Mouse (Mus musculus): ENCODE measurements around the gene Unc5c. TPM values are rescaled to one million over a fixed set of nuclear protein-coding genes. Genes with fewer than 3 reads are reported as not detected.

The Unc5c gene
- polyA plus RNA-seq, 1 experiment from 2014 or later, result 20.7 TPM

DNA sequence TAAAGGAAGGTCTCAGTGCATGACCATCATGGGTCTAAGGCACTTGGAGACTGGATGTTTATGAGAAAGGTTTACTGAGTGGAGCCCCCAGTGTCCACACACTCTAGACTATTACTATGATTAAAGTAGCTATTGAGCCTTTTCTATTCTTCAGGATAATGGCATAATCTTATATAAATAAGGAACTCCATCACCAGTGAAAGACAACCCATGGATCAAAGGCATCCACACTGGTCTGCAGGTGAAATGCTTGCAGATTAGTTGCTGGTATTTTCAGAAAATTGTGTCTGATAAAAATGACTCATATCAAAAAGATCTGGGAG, 116.8 kb downstream of the Unc5c start:
- Histone ChIP-seq H3K4me2 (ENCODE audit: low read depth, low read length) (no peak overlapping the region), H3K27ac (ENCODE audit: low read depth, low read length) (no peak overlapping the region), H3K27me3 (ENCODE audit: control insufficient read depth, insufficient read depth, low read length) (0 out of 2 replicates have a peak, but pooled peaks cover under 1% of the 10 kb centered on the region), H3K4me1 (ENCODE audit: control insufficient read depth, insufficient read depth, low read length) (no peaks in the 10 kb centered on the region), H3K9me3 (ENCODE audit: control insufficient read depth, low read length) (no peaks in the 10 kb centered on the region), H3K9ac (replicated peaks; ENCODE audit: low read depth, low read length) (no peak overlapping the region), H3K4me3 (ENCODE audit: low read depth, low read length) (no peak overlapping the region), H3K36me3 (ENCODE audit: control insufficient read depth, insufficient read depth, low read length) (no peaks in the 10 kb centered on the region)
- 0 out of 2 replicates have a peak, but pooled peaks have one; percentile 41 for ATAC-seq (ENCODE audit: low read depth)

DNA sequence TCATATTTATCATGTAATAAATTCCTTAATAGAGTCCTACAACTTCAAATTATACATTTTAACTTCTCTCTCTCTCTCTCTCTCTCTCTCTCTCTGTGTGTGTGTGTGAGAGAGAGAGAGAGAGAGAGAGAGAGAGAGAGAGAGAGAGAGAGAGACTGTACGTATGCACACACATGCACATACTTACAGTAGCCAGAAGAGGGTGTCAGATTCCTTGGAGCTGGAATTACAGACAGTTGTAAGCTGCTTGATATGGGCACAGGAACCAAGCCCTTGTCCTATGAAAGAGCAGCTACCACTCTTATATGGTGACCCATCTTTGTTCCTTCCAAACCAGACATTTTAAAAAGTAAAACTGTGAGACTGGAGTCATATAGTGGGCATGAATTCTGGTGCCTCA, 118.2 kb downstream of the Unc5c start:
- Histone ChIP-seq H3K4me2 (ENCODE audit: low read depth, low read length) (no peak overlapping the region), H3K36me3 (ENCODE audit: control insufficient read depth, insufficient read depth, low read length) (no peaks in the 10 kb centered on the region), H3K4me1 (ENCODE audit: control insufficient read depth, insufficient read depth, low read length) (no peaks in the 10 kb centered on the region), H3K4me3 (ENCODE audit: low read depth, low read length) (no peak overlapping the region), H3K9me3 (ENCODE audit: control insufficient read depth, low read length) (no peaks in the 10 kb centered on the region), H3K27ac (ENCODE audit: low read depth, low read length) (no peak overlapping the region), H3K27me3 (ENCODE audit: control insufficient read depth, insufficient read depth, low read length) (0 out of 2 replicates have a peak, but pooled peaks cover 3% of the 10 kb centered on the region), H3K9ac (replicated peaks; ENCODE audit: low read depth, low read length) (no peak overlapping the region)
- no peak for ATAC-seq (ENCODE audit: low read depth)
- WGBS, result 94% methylated on average over 1 of the region's 1 CpGs

DNA sequence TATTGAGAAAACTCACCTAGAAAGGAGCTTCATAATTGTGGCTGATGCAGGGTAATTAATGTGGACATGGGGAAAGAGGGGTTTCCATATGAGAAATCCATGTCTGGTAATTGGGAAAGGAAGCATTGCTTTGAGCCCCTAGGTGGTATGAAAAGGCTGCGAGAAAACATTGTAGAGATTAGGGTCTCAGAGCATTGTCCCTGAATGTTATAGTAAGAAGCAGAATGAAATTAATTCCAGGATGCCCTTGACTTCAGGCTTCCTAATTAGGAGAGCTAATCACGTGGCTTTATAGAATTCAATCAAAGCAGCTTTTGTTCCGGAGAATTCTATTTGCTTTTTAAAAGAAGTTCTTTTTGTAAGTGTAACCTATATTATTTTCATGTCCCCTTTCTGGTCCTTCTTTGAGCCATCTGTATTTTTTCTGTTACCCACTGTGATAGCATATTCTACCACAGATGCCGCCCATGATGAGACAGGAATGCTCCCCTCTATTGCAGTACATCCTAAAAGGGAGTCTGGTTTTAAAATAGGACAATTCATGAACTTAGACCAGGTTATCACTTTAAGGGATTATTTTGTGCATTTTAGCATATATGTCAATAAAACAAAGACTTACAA, 124.5 kb downstream of the Unc5c start:
- Histone ChIP-seq H3K27ac (ENCODE audit: low read depth, low read length) (no peak overlapping the region), H3K9ac (replicated peaks; ENCODE audit: low read depth, low read length) (no peak overlapping the region), H3K9me3 (ENCODE audit: control insufficient read depth, low read length) (no peaks in the 10 kb centered on the region), H3K4me2 (ENCODE audit: low read depth, low read length) (no peak overlapping the region), H3K4me1 (ENCODE audit: control insufficient read depth, insufficient read depth, low read length) (no peaks in the 10 kb centered on the region), H3K4me3 (ENCODE audit: low read depth, low read length) (no peak overlapping the region), H3K27me3 (ENCODE audit: control insufficient read depth, insufficient read depth, low read length) (0 out of 2 replicates have a peak, but pooled peaks cover 3% of the 10 kb centered on the region), H3K36me3 (ENCODE audit: control insufficient read depth, insufficient read depth, low read length) (no peaks in the 10 kb centered on the region)
- ATAC-seq (ENCODE audit: low read depth), result no peak
- 66% methylated on average over 4 of the region's 4 CpGs for whole genome bisulfite sequencing

DNA sequence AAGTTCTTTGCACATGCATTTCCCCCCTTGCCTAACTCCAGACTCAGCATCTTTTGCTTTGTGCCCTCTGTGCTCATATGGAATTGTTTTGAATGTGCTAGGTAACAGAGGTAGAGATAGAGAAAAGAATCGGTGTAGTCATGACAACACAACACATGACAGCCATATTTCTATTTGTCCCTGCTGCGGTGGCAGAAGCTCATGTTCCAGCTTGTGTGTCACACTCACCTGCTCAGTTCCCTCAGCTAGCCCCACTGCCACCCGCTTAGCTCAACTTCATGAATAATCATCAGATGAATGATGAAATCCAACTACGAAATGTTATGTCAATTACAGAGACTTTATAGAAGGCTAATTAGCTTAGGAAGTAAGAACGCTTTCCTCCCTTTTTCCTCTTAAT, 128.2 kb downstream of the Unc5c start:
- 73% methylated on average over 5 of the region's 5 CpGs for WGBS
- no peaks in the 10 kb centered on the region for H3K36me3 ChIP-seq (ENCODE audit: control insufficient read depth, insufficient read depth, low read length)
- no peak overlapping the region for H3K27ac ChIP-seq (ENCODE audit: low read depth, low read length)
- H3K4me1 ChIP-seq (ENCODE audit: control insufficient read depth, insufficient read depth, low read length), result no peaks in the 10 kb centered on the region
- no peak overlapping the region for H3K9ac ChIP-seq (replicated peaks; ENCODE audit: low read depth, low read length)
- H3K9me3 ChIP-seq (ENCODE audit: control insufficient read depth, low read length), result no peaks in the 10 kb centered on the region
- no peak overlapping the region for H3K4me3 ChIP-seq (ENCODE audit: low read depth, low read length)
- no peak overlapping the region for H3K4me2 ChIP-seq (ENCODE audit: low read depth, low read length)
- no peak for ATAC-seq (ENCODE audit: low read depth)
- no peaks in the 10 kb centered on the region for H3K27me3 ChIP-seq (ENCODE audit: control insufficient read depth, insufficient read depth, low read length)

DNA sequence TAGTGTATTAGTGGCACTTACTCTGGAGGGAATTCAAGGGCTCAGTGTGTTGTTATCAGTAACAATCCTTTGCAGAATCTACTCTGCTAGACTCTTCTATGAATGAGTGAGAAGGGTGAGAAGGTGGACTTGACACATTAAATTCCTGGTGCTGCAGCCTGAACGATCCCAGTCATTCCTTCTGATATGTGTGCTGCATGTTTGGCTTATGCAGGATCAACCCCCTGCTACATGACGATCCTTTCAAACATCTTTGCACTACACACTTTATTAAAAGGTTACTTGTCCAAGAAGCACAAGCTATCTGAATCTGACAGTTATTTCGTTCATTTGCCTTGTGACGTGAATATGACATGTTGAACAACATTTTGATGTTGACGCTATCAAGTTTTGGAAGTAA, 129.1 kb downstream of the Unc5c start:
- WGBS, result 90% methylated on average over 5 of the region's 5 CpGs
- H3K4me2 ChIP-seq (ENCODE audit: low read depth, low read length), result no peak overlapping the region

DNA sequence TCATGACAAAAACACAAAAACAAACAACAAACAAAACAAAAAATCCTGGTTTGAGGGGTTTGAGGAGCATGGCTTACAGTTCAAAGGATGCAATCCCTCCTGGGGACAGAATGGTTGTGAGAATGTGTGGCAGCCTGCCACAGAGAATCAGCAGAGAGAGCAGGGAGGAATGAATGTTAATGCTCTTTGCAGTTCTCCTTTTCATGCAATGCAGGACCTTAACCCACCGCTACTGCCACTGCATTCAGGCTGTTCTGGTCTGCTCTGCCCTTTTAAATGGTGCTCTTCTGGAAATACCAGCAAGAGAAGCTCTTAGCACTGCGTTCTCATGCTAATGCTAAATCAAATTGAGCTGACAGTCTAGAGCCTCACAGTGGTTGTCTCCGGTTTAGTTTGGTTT, 130.1 kb downstream of the Unc5c start:
- 18% methylated on average over 3 of the region's 3 CpGs for WGBS
- H3K9ac ChIP-seq (replicated peaks; ENCODE audit: low read depth, low read length), result no peak overlapping the region
- no peak for ATAC-seq (ENCODE audit: low read depth)
- no peaks in the 10 kb centered on the region for H3K36me3 ChIP-seq (ENCODE audit: control insufficient read depth, insufficient read depth, low read length)
- H3K27ac ChIP-seq (ENCODE audit: low read depth, low read length), result no peak overlapping the region
- no peak overlapping the region for H3K4me2 ChIP-seq (ENCODE audit: low read depth, low read length)
- no peaks in the 10 kb centered on the region for H3K9me3 ChIP-seq (ENCODE audit: control insufficient read depth, low read length)
- no peaks in the 10 kb centered on the region for H3K4me1 ChIP-seq (ENCODE audit: control insufficient read depth, insufficient read depth, low read length)
- no peaks in the 10 kb centered on the region for H3K27me3 ChIP-seq (ENCODE audit: control insufficient read depth, insufficient read depth, low read length)
- no peak overlapping the region for H3K4me3 ChIP-seq (ENCODE audit: low read depth, low read length)

More for the DNA sequence above, 129.1 kb downstream of the Unc5c start:
- Histone ChIP-seq H3K4me3 (ENCODE audit: low read depth, low read length) (no peak overlapping the region), H3K36me3 (ENCODE audit: control insufficient read depth, insufficient read depth, low read length) (no peaks in the 10 kb centered on the region), H3K27ac (ENCODE audit: low read depth, low read length) (no peak overlapping the region), H3K4me1 (ENCODE audit: control insufficient read depth, insufficient read depth, low read length) (no peaks in the 10 kb centered on the region), H3K9me3 (ENCODE audit: control insufficient read depth, low read length) (no peaks in the 10 kb centered on the region), H3K9ac (replicated peaks; ENCODE audit: low read depth, low read length) (no peak overlapping the region), H3K27me3 (ENCODE audit: control insufficient read depth, insufficient read depth, low read length) (no peaks in the 10 kb centered on the region)
- no peak for ATAC-seq (ENCODE audit: low read depth)

DNA sequence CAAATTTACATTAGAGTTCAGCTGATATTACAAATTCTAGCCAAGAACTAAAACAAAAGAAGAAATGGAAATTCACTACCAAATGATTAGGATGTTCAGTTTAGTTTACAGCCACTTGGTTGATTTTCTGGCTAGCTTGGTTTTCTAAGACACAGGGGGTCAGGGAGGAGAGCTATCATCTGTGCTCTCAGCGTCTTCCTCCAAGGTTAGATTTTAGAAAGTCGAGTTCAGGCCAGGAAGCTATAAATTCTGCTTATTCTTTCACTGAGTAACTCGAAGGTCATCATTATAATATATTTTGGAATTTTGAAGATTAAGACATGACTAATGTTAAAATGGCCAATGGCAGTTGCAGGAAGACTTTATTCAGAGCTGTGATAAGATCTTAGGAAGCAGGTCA, 131.4 kb downstream of the Unc5c start:
- no peaks in the 10 kb centered on the region for H3K4me1 ChIP-seq (ENCODE audit: control insufficient read depth, insufficient read depth, low read length)
- no peaks in the 10 kb centered on the region for H3K27me3 ChIP-seq (ENCODE audit: control insufficient read depth, insufficient read depth, low read length)
- H3K36me3 ChIP-seq (ENCODE audit: control insufficient read depth, insufficient read depth, low read length), result no peaks in the 10 kb centered on the region
- no peak overlapping the region for H3K4me2 ChIP-seq (ENCODE audit: low read depth, low read length)
- H3K4me3 ChIP-seq (ENCODE audit: low read depth, low read length), result no peak overlapping the region
- no peaks in the 10 kb centered on the region for H3K9me3 ChIP-seq (ENCODE audit: control insufficient read depth, low read length)
- WGBS, result 62% methylated on average over 3 of the region's 3 CpGs
- no peak overlapping the region for H3K9ac ChIP-seq (replicated peaks; ENCODE audit: low read depth, low read length)
- ATAC-seq (ENCODE audit: low read depth), result no peak
- H3K27ac ChIP-seq (ENCODE audit: low read depth, low read length), result no peak overlapping the region

DNA sequence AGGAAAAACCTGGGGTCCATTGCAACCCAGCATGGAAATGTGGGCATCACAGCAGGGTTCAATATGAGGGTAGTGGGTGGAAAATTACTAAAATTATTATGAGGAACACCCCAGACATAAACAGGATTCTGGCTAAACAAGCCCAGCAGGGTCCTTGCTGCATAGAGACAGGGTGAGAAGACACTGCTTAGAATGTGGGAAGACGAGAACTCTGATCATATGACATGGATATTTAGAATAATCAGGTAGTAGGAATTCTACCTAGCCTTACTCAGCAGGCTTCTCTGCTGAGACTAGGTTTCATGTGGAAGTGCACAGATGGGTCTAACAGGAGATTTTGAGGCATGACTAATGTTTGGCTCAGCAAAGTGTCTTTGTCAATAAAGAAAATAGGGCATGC, 131.9 kb downstream of the Unc5c start:
- 69% methylated on average over 1 of the region's 1 CpGs for WGBS
- ATAC-seq (ENCODE audit: low read depth), result no peak
- Histone ChIP-seq H3K27ac (ENCODE audit: low read depth, low read length) (no peak overlapping the region), H3K36me3 (ENCODE audit: control insufficient read depth, insufficient read depth, low read length) (no peaks in the 10 kb centered on the region), H3K27me3 (ENCODE audit: control insufficient read depth, insufficient read depth, low read length) (no peaks in the 10 kb centered on the region), H3K9ac (replicated peaks; ENCODE audit: low read depth, low read length) (no peak overlapping the region), H3K4me2 (ENCODE audit: low read depth, low read length) (no peak overlapping the region), H3K9me3 (ENCODE audit: control insufficient read depth, low read length) (no peaks in the 10 kb centered on the region), H3K4me3 (ENCODE audit: low read depth, low read length) (no peak overlapping the region), H3K4me1 (ENCODE audit: control insufficient read depth, insufficient read depth, low read length) (no peaks in the 10 kb centered on the region)

DNA sequence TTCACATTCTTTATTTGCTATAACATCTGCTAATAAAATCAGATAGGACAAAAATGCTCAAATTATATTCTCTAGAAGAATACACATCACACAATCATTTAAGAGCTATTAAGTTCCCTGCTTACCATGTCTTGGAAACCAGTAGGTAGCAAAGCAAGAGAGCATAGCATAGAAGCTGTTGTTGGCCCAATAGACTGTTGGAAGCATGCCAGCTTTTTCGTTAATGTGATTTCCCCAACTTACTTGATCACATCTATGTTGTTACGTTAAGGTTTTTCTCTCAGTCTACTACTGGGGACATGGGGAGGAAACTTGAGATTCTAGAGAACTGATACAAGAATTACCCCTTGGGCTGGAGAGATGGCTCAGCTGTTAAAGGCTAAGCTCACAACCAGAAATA, 133.0 kb downstream of the Unc5c start:
- 61% methylated on average over 2 of the region's 2 CpGs for WGBS
- H3K4me1 ChIP-seq (ENCODE audit: control insufficient read depth, insufficient read depth, low read length), result no peaks in the 10 kb centered on the region
- H3K9me3 ChIP-seq (ENCODE audit: control insufficient read depth, low read length), result no peaks in the 10 kb centered on the region
- no peaks in the 10 kb centered on the region for H3K27me3 ChIP-seq (ENCODE audit: control insufficient read depth, insufficient read depth, low read length)
- H3K27ac ChIP-seq (ENCODE audit: low read depth, low read length), result no peak overlapping the region
- H3K36me3 ChIP-seq (ENCODE audit: control insufficient read depth, insufficient read depth, low read length), result no peaks in the 10 kb centered on the region
- ATAC-seq (ENCODE audit: low read depth), result no peak
- H3K9ac ChIP-seq (replicated peaks; ENCODE audit: low read depth, low read length), result no peak overlapping the region
- H3K4me2 ChIP-seq (ENCODE audit: low read depth, low read length), result no peak overlapping the region
- H3K4me3 ChIP-seq (ENCODE audit: low read depth, low read length), result no peak overlapping the region

Measured in neural tube, embryonic 14.5 days (tissue).